Mouse (Mus musculus) skeletal muscle tissue, adult 2 months (tissue): ENCODE measurements around the gene Rps25.
"Not testable (repeated sequence)": the region's sequence is repeated elsewhere in the genome, so short reads cannot be mapped to it uniquely, and the experiment has no call there.

Experiments used
- DNase-seq: peaks from one replicate; pipeline ENCODE4 v3.0.0-alpha.2; 2012; ENCODE audit warnings: low read depth, low spot score

Rps25 gene

GRCm38 (mm10) chr9:44406906-44407751, at the start of gene Rps25, which contains the start of gene Trappc4:
Gene Rps25, plus strand, starts transcription at chr9:44407139.
Gene Trappc4, minus strand, starts transcription at chr9:44407600.
- DNase-seq = peak; percentile 87

DNA sequence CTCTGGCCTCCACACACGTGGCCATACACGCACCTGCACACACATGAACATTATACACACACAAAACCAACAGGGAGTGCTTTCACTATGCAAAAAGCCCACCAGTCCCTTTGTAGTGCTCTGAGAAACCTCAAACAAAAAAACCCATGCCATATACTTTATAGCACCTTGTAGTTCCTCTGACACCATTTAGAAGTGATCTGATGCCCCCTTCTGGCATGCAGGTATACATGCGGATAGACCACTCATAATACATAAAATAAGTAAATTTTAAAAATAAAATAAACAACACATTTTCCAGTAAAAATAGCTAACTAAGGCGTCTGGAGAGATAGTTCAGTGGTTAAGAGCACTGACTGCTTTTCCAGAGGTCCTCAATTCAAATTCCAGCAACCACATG, 49.7 kb upstream of the Rps25 start:
- DNase-seq = no peak

- peak; percentile 97 for DNase-seq
Observed at GRCm38 (mm10) chr9:44361190-44361917, 45.6 kb upstream of the Rps25 start, which contains the start of gene Vps11. Gene Vps11, minus strand, starts transcription at chr9:44361670.

GRCm38 (mm10) chr9:44361931-44362330, 45.0 kb upstream of the Rps25 start:
- not testable (repeated sequence) for DNase-seq

DNA sequence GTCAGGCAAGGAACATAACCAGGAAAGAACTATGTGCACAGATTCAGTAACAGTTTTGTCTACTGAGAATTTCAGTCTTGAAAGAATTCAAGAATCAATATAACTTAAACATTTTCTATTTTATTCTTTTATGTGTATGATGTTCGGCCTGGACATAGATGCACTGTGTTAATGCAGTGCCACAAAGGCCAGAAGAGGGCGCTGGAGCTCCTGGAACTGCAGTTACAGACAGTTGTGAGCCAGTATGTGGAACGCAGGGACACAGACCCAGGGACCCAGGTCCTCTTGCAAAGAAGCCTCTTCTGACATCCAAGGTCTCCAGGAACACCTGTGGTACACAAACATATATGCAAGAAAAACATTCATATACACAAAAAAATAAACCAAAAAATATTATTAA, 42.5 kb upstream of the Rps25 start:
- no peak for DNase-seq

GRCm38 (mm10) chr9:44373386-44373785, 33.6 kb upstream of the Rps25 start:
- DNase-seq = no peak

DNA sequence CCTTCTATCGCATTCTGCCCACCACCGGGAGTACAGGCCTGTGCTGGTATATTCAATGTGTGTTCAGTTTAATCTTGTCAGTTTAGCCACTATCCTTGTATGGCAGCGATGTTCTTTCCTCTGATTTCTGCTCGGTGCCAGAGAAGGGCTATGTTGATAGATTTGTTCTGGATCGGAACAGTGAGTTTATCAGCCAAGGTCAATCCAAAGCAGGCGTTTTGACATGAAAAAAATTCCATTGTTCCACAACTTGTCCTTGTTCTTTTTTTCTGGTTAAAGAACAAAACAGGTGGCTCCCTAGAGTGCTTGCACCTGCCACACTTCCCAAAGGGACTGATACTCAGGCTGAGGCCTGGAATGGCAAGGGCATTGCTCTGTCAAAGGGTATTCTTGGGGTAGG, 30.8 kb upstream of the Rps25 start:
- no peak for DNase-seq

DNA sequence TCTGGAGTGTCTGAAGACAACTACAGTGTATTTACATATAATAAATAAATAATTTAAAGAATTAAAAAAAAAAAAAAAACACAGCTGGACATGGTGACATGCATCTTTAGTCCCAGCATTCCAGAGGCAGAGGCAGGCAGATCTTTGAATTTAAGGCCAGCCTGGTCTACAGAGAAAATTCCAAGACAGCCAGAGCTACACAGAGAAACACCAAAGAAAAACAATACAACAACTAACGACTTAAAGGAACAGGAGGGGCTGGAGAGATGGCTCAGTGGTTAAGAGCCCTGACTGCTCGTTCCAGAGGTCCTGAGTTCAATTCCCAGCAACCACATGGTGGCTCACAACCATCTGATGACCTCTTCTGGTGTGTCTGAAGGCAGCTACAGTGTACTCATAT, 29.6 kb upstream of the Rps25 start:
- not testable (repeated sequence) for DNase-seq

GRCm38 (mm10) chr9:44378153-44378730, 28.7 kb upstream of the Rps25 start:
- no peak for DNase-seq

DNA sequence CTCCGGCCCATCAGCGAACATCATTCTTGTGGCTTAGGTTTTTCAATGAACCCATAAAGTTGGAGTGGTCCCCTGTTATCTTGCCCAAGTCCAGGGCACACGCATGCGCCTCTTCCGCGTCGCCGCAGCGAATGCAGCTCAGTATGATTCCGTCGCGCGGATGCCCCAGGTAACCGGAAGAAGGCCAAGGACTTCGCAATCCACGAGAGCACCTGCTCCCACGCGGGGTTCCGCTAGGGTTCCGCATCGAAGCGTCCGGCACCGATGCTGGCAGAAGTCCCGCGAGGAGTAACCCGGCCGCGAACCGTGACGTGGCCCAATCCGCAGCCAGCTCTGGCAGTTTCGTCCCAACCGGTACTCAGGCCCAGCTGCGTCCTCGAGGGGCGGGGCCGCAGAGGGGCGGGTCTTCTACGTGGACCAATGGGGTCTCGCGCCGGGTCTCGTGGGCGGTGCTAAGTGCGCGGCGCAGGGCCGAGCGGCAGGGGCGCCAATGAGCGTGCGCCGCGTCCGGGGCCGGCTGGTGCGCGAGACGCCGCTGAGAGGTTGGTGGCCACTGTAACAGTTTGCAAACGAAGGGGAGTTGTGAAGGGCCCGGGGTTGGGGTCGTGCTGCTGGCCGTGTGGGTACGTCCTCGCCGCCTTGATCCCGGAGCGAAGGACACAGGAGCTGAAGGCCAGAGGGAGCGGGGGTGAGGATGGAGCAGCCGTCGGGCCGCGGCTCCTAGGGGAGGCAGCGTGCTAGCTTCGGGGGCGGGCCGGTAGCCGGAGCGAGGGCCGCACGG, 27.7 kb upstream of the Rps25 start, which contains the start of gene Hyou1:
TSS of gene Hyou1 (plus strand) at position 437 of the 781 bp plus-strand sequence.
- peak; percentile 97 for DNase-seq

GRCm38 (mm10) chr9:44379862-44380261, 27.1 kb upstream of the Rps25 start:
- DNase-seq = no peak

- DNase-seq = no peak
Observed at GRCm38 (mm10) chr9:44384596-44384995, 22.3 kb upstream of the Rps25 start.

GRCm38 (mm10) chr9:44387221-44387620, 19.7 kb upstream of the Rps25 start:
- no peak for DNase-seq

GRCm38 (mm10) chr9:44389273-44389672, 17.7 kb upstream of the Rps25 start:
- no peak for DNase-seq

GRCm38 (mm10) chr9:44391466-44391865, 15.5 kb upstream of the Rps25 start:
- DNase-seq = peak; percentile 48

GRCm38 (mm10) chr9:44396684-44397411, 10.1 kb upstream of the Rps25 start, which contains the start of gene Slc37a4:
Gene Slc37a4, plus strand, starts transcription at chr9:44396852.
- peak; percentile 98 for DNase-seq

DNA sequence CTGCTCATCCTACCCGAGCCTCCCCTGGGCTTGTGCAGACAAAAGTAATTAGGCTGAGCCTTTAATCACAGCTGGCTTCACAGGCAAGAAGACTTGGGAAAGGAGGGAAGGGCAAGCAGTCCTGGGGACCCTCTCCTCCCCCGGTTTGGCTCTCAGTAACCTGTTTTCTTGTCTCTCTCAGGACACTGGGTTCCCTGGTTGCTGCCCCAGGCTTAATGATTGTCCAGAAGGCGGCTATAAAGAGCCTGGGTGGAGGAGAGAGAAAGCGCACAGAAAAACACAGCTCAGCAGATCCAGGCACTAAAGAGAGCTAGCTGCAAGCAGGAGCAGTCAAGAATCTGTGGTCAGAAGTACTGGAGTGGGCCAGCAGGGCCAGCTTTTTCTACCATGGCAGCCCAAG, 8.9 kb upstream of the Rps25 start:
- DNase-seq = peak; percentile 62

GRCm38 (mm10) chr9:44398551-44398950, 8.4 kb upstream of the Rps25 start:
- peak; percentile 62 for DNase-seq

DNA sequence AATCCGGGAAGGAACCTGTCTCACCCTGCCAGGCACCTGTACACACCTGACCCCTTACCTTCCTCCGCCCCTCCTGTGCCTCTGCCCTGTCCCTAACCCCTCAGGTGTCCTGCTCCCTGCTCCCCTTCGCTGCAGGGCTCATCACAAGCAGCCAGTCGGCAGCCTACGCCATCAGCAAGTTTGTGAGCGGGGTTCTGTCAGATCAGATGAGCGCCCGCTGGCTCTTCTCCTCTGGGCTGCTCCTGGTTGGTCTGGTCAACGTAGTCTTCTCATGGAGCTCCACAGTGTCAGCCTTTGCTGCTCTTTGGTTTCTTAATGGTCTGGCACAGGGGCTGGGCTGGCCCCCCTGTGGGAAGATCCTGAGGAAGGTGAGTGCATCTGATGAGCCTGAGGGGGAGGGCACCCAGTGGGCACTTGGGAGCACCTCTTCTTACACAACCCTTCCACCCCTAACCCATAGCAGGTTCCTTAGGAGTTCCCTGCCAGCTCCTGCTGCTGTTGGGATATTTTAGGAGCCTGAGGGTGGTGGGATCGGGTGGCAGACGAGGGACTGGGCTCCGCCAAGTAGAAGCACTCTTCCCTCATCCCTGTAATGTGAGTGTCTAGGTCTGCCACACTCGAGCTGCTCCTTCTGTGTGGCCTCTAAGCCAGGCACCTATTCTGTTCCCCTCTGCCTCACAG, 7.7 kb upstream of the Rps25 start:
- DNase-seq = peak; percentile 92

DNA sequence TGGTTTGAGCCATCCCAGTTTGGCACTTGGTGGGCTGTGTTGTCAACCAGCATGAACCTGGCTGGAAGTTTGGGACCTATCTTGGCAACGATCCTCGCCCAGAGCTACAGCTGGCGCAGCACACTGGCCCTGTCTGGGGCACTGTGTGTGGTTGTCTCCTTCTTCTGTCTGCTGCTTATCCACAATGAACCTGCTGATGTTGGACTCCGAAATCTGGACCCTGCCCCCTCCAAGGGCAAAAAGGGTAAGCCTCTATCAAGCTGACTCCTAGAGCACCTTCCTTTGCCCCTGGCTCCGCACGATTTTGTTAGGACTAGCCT, 7.2 kb upstream of the Rps25 start:
- DNase-seq = no peak
